Mouse (Mus musculus): ENCODE measurements around the gene Smim24.

- no peak for TF ChIP-seq CTCF (IDR thresholded peaks at IDR 0.05; ENCODE audit: borderline replicate concordance, control insufficient read depth, extremely low read depth, insufficient read depth, low read length, poor library complexity)
- TF ChIP-seq POLR2A (IDR thresholded peaks at IDR 0.05; ENCODE audit: control insufficient read depth, extremely low read depth, insufficient read depth, low read length, poor library complexity) = no peak
Measured at GRCm38 (mm10) chr10:81349146-81349545, 43.7 kb upstream of the Smim24 start.

Data from thymus, adult 2 months (tissue).